Mouse (Mus musculus) lung, adult 2 months (tissue): ENCODE results near the gene Vezt. TPM values are rescaled to one million over a fixed set of nuclear protein-coding genes. Genes with fewer than 3 reads are reported as not detected.

ENCODE experiments used
- DNase-seq: peaks from one replicate; pipeline ENCODE4 v3.0.0; 2022
- H3K4me1 ChIP-seq: fragments of 200-500 bp; 2 replicates; pipeline ENCODE4 v1.6.1; 2011; ENCODE audit warnings: low read length; ENCODE audit not compliant: control insufficient read depth, insufficient read depth
- H3K4me3 ChIP-seq: fragments of 200-500 bp; replicated peaks from 2 replicates; pipeline ENCODE3; 2011; ENCODE audit warnings: low read depth, mild to moderate bottlenecking, control low read depth, low read length; ENCODE audit errors: extremely low read depth
- CTCF ChIP-seq: fragments of 200-500 bp; IDR thresholded peaks from 2 replicates; pipeline ENCODE4 v1.5.1; 2011; ENCODE audit warnings: mild to moderate bottlenecking, low read length, control low read depth; ENCODE audit not compliant: insufficient read depth
- POLR2A ChIP-seq: fragments of 200-500 bp; IDR thresholded peaks from 2 replicates; pipeline ENCODE4 v1.6.1; 2011; ENCODE audit warnings: low read depth, mild to moderate bottlenecking, control low read depth, low read length, borderline replicate concordance; ENCODE audit errors: extremely low read depth
- WGBS: fragments of 180-500 bp; shearing (Covaris S2); methylation state at CpG from one replicate; pipeline ENCODE4 v1.1.7; 2018; 5-methylcytosine and 5-hydroxymethylcytosine counted together
- polyA plus RNA-seq: library from polyadenylated mRNA; depleted of rRNA; stranded (reverse); fragments of >200 nt; gene quantifications from 2 replicates; pipeline ENCODE4 v1.2.3, GENCODE M21; 2012; rRNA removed

Vezt gene
- polyA plus RNA-seq: 7.9 and 13.4 TPM in 2 replicates

DNA sequence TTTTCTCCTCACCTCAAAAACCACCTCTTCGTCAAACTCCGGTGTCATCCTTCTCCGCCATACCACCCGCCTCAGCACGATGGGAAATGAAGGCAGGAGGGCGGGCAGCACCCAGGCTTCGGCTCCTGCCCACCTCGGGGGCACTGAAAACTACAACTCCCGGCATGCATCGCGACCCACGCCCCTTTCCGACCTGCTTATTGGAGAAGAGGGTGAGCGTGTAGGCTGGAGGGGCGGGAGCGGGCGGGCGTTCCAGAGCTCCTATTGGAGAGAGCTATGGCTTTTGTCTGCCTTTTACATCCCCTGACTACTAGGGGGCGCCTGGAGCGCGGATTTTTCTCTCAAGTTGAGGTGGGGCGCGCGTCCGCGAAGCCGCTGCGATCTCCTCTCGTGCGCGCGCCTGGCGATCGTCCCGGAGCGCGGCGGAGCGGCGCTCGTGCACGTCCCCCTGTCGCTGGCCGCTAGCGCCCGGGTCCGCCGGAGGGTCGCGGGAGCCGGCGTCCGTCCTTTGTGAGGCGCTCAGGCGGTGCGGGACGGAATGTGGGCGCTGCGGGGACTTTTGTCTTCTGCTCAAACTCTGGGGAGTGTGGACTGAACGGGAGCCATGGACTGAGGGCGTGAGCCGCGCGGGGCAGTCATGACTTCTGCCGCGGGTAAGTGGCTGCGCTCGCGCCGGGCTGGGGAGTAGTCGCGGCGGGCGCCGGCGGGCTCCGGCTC lies at the start of gene Vezt, which contains the start of gene Fgd6:
Gene Vezt, minus strand, starts transcription at position 160 of the 717 bp plus-strand sequence.
Gene Fgd6, plus strand, starts transcription at position 344 of the 717 bp plus-strand sequence.
- peak; percentile 100 for DNase-seq
- Histone ChIP-seq H3K4me1 (no peaks in the 10 kb centered on the region; the same call in none of the 2 replicates), H3K4me3 (peak within 1 kb of the TSS; percentile 87)
- WGBS: under 1% methylated on average over 72 of the region's 77 CpGs
- TF ChIP-seq CTCF: peak; percentile 51
- TF ChIP-seq POLR2A: peak; percentile 66; the same call in 1 of the 2 replicates

- DNase-seq: no peak
- no peak overlapping the region for H3K4me3 ChIP-seq
- TF ChIP-seq CTCF (no peak), POLR2A (no peak)
- H3K4me1 ChIP-seq: peaks cover 6% of the 10 kb centered on the region; the same call in 1 of the 2 replicates
- 26% methylated on average over 7 of the region's 7 CpGs for WGBS
Observed at GRCm38 (mm10) chr10:94082040-94082734, 46.6 kb upstream of the Vezt start.

DNA sequence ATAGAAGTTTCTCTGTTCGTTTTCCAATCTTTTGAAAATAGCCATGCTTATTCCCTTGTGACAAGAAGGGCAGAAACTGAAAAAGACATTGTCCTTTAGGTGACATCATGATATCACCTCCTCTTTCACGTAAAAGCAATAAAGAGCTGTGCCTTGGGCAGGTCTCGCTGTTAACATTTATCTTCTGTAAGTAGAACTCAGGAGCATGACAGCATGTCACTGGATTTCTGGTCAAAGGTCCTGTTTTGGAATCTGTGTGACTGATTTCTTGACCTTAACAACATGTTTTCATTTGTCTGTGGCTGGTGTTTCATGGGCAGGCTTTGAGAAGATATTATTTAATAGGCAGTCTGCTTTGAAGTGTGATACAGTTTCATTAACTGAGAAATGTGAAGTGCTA lies 45.1 kb upstream of the Vezt start:
- WGBS: 71% methylated on average over 3 of the region's 3 CpGs

DNA sequence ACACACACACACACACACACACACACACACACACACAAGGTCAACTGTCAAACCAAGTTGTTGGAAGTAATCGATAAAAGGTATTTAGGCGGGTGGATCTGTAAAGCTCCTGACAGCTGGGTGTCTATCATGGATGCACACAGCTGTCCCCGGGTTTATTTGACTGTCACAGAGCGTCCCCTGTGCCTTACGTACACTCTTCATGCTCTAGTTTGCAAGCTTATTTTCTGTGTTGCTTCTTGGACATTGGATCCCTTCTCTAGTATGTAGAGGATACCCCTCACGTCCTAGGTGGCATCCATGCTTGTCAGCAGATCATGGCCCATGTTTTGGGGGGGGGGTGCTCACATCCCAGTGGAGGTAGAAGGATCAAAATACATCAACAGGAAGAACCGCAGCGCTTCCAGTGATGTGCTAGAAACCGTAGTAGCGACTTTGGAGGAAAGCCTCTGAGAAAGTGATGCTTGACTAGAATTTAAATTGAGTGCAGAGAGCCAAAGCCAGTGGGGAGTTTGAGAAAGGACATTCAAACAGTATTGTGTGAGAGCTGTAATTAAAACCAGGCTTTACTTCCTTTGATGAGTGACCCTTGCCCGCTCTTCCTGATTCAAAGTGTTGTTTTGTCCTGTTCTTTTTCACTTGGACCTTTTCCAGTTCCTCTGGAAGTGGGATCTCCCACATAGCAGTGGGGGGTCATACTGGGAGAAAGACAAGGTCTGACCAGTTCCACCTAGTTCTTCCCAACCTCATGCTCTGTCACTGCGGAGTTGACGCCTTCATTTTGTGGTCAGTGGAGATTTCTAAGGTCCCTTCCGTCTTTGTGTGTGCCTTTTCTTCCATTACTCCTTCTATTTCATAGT lies 41.6 kb upstream of the Vezt start:
- DNase-seq: no peak
- Histone ChIP-seq H3K4me1 (peaks cover 12% of the 10 kb centered on the region), H3K4me3 (no peak overlapping the region)
- WGBS: 82% methylated on average over 14 of the region's 14 CpGs
- TF ChIP-seq POLR2A: no peak
- no peak for TF ChIP-seq CTCF

More for the DNA sequence above, 45.1 kb upstream of the Vezt start:
- DNase-seq: no peak
- H3K4me3 ChIP-seq: no peak overlapping the region
- peaks cover 5% of the 10 kb centered on the region; the same call in 1 of the 2 replicates for H3K4me1 ChIP-seq
- no peak for TF ChIP-seq POLR2A
- no peak for TF ChIP-seq CTCF

- WGBS: 51% methylated on average over 4 of the region's 4 CpGs
- peaks cover 12% of the 10 kb centered on the region for H3K4me1 ChIP-seq
- no peak overlapping the region for H3K4me3 ChIP-seq
- DNase-seq: no peak
- TF ChIP-seq CTCF (no peak), POLR2A (no peak)
Observed at GRCm38 (mm10) chr10:94072916-94073465, 37.4 kb upstream of the Vezt start.

- 29% methylated on average over 10 of the region's 10 CpGs for WGBS
- Histone ChIP-seq H3K4me3 (no peak overlapping the region), H3K4me1 (peaks cover 12% of the 10 kb centered on the region)
- TF ChIP-seq POLR2A (no peak), CTCF (no peak)
- no peak for DNase-seq
Observed at GRCm38 (mm10) chr10:94072261-94072915, 36.8 kb upstream of the Vezt start.

GRCm38 (mm10) chr10:94071641-94072040 lies 36.0 kb upstream of the Vezt start:
- no peak for DNase-seq
- 90% methylated on average over 7 of the region's 7 CpGs for WGBS
- no peak for TF ChIP-seq POLR2A
- TF ChIP-seq CTCF: no peak
- Histone ChIP-seq H3K4me3 (no peak overlapping the region), H3K4me1 (peaks cover 10% of the 10 kb centered on the region)

- peaks cover 10% of the 10 kb centered on the region for H3K4me1 ChIP-seq
- DNase-seq: no peak
- no peak overlapping the region for H3K4me3 ChIP-seq
- TF ChIP-seq CTCF (no peak), POLR2A (no peak)
- WGBS: 67% methylated on average over 5 of the region's 5 CpGs
Observed at GRCm38 (mm10) chr10:94068701-94069100, 33.1 kb upstream of the Vezt start.
